Mouse (Mus musculus) heart, postnatal 0 days (tissue): ENCODE results near the gene Apoc4.

Experiments
- CTCF ChIP-seq: IDR thresholded peaks from 2 replicates; pipeline ENCODE4 v1.5.1; 2016; ENCODE audit warnings: antibody characterized with exemption, control low read depth, low read depth
- EP300 ChIP-seq: IDR thresholded peaks from 2 replicates; pipeline ENCODE4 v1.6.1; 2016; ENCODE audit warnings: antibody characterized with exemption, low read depth

DNA sequence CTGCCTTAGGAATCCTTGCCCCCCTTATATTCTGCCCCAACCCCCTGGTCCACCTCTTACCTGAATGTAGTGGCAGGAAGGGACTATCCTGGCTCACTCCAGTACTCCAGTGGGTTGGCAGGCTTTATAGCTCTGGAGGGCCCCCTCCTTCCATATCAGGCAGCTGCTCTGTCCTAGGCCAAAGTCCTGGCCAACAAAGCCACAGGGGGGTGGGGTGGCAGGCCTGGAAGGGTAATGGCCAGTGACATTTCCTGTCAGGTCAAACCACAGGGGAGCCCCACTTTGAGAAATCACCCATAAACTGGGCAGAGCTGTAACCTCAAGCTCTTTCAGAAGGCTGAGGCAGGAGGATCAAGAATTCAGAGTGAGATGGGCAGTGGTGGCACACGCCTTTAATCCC lies 4.6 kb downstream of the Apoc4 start:
- no peak for TF ChIP-seq CTCF
- no peak for TF ChIP-seq EP300
